Mouse (Mus musculus): ENCODE measurements around the gene Mydgf. TPM values are rescaled to one million over a fixed set of nuclear protein-coding genes. Genes with fewer than 3 reads are reported as not detected.
A peak's percentile ranks its signal among the peaks of the same experiment; 100 is the strongest.

Mydgf gene
- total RNA-seq, 2 experiments from 2014 or later = 16.9 to 17.6 TPM

DNA sequence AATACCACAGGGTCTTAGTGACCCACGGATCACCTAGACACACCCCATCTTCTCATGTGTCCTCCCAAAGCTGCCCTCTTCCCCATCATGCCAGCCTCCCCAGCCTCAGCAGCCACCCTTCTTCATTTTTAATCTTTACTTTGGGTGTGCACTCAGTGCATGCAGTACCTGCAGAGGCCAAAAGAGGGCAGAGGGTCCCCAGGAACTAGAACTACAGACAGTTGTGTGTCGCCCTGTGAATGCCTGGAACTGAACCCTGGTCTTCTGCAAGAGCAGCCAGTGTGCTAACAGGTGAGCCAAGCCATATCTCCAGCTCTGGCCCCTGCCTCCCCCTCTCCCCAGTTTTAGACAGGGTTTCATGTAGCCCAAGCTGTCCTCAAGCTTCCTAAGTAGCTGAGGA is 13.1 kb upstream of the Mydgf start:
- intact Hi-C loops (cut with DNase I) = no loop called here
- no peak for DNase-seq

- intact Hi-C loops (cut with DNase I) = no loop called here
- DNase-seq = no peak
Measured at GRCm38 (mm10) chr17:56194765-56195164, 11.0 kb upstream of the Mydgf start.

GRCm38 (mm10) chr17:56194357-56194756 is 10.6 kb upstream of the Mydgf start:
- no peak for DNase-seq
- intact Hi-C loops (cut with DNase I) = no loop called here

GRCm38 (mm10) chr17:56191266-56191665 is 7.5 kb upstream of the Mydgf start:
- intact Hi-C loops (cut with DNase I) = no loop called here
- DNase-seq = no peak

GRCm38 (mm10) chr17:56185281-56186141 is 1.8 kb upstream of the Mydgf start:
- DNase-seq = peak; percentile 51 to 52
- intact Hi-C loops (cut with DNase I) = no loop called here

GRCm38 (mm10) chr17:56182975-56183657 is 604 bp downstream of the Mydgf start:
- no peak for DNase-seq

DNA sequence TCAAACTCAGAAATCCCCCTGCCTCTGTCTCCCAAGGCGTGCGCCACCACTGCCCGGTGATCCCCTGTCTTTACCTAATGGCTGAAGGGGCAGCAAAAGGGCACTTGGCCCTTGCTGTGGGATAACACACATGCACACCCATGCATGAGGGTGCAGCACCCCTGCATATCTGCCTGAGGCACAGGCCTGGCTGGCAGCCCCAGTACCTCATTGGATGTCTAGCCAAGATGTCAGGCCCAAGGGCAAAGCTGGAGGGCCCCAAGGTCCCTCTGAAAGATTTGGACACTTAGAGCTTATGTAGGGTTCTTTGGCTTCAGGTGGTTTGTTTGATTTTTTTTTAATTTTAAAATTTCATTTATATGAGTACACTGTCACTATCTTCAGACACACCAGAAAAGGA is 8.3 kb downstream of the Mydgf start:
- intact Hi-C loops (cut with DNase I) = no loop called here
- no peak for DNase-seq

More at GRCm38 (mm10) chr17:56182975-56183657, 604 bp downstream of the Mydgf start:
- intact Hi-C loops (cut with DNase I) = no loop called here

GRCm38 (mm10) chr17:56173401-56174046 is 10.2 kb downstream of the Mydgf start:
- no peak for DNase-seq
- intact Hi-C loops (cut with DNase I) = no loop called here

DNA sequence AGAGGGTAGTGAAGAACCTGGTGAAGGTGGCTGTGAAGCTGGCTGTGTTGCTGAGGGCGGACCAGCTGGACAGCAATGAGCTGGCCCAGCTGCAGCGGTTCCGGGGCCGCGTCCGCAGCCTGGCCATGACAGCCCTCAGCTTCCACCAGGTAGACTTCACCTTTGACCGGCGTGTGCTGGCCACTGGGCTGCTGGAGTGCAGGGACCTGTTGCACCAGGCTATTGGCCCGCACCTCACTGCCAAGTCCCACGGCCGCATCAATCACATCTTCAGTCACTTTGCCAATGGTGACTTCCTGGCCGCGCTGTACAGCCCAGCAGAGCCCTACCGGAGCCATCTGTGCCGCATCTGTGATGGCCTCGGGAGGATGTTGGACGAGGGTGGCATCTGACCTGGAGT is 11.8 kb downstream of the Mydgf start:
- no peak for DNase-seq
- intact Hi-C loops (cut with DNase I) = no loop called here

GRCm38 (mm10) chr17:56171456-56171855 is 12.3 kb downstream of the Mydgf start:
- no peak for DNase-seq
- intact Hi-C loops (cut with DNase I) = no loop called here

DNA sequence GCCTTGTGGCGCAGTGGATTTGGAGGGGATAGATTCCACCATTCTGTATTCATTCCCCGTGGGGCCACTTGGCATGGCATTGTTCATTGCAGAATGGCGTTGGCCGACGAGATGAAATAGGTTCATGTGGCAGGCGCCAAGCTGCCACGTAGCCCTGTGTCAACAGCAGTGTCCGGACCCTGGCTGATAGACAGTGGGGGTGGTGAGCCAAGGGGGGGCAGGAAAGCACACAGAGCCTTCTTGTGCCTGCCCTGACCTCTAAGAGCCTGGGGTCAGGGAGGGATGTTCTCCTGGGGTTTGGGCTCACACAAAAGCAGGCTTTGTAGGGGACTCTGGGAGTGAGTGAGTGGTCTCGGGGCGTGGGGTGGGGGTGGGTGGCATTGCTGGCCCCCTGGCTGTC is 13.1 kb downstream of the Mydgf start:
- intact Hi-C loops (cut with DNase I) = no loop called here
- no peak for DNase-seq

DNA sequence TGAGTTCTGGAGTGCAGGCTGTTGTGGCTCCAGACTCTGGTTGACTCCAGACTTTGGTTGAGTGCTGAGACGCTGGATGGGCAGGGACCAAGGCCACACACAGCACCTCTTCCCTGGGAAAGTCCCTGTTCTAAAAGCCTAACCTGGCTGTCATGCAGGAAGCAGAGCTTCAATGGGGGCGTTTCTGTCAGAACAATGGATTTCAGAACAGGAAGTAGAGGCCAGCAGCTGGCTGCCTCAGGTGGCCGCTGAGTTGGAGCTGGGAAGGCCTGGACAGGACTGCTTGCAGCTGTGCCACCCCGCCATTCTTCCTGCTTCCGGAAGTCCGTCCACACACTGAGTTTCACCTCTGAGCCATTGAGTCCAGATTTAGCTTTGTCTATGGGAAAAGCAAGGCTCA is 13.9 kb downstream of the Mydgf start:
- intact Hi-C loops (cut with DNase I) = no loop called here
- DNase-seq = no peak

DNA sequence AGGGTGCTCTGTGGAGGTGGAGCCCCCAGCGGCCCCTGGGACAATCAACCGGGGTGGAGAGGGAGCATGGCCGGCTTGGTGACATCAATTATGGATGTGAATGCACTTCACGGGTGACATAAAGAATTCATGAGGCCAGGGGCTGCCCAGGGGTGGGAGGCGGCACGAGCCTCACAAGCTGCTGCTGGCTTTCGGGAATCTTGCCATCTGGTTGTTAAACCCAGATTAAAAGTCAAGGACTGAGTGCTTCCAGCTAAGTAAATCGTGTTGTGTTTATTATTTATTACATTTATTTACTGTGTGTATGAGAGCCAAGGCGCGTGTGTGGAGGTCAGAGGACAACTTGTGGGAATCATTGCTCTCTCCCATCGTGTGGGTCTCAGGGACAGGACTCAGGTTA is 18.0 kb downstream of the Mydgf start:
- DNase-seq = no peak
- intact Hi-C loops (cut with DNase I) = no loop called here

DNA sequence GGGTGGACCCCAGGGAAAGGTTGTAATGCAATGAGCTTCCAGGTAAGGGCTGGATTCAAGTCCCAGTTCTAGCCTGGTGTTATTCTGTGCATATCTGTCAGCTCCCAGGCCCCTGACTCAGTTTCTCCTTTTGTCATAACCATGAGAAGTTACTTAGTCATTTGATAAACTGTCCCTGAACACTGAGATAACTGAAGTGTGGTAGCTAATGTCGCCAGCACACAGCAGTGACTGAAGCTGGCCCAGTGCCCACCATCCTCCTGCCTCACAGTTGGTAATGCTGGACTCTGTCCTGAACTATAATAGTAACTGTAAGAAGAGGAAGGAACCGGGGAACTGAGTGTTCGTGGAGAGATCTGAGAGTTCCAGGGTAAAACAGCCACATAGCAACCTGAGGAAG is 19.2 kb downstream of the Mydgf start:
- no peak for DNase-seq
- intact Hi-C loops (cut with DNase I) = no loop called here

DNA sequence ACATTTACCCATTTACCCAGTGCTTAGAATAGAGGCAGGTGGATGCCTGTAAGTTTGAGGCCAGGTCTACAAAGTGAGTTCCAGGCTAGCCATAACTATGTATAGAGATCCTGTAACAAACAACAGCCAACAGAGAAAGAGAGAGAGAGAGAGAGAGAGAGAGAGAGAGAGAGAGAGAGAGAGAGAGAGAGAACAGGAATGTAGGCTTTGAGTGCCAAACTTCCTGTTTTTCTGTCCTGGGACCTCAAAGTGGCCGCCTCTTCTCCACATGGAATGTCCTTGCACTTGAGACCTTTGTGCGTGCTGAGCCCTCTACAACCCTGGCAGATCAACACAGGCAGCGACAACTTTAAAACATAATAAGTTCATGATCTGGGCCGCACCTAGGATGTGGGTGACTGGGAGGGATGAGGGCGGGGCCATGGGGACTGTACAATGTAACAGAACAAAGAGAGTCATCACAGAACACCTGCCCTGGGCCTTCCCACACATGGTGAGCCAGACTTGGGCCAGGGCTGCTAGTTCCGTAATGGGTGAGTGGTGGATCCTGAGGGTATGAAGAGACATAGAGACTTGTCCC is 20.1 kb downstream of the Mydgf start:
- intact Hi-C loops (cut with DNase I) = no loop called here
- DNase-seq = no peak

- DNase-seq = peak; percentile 88 to 93
- intact Hi-C loops (cut with DNase I) = no loop called here
Measured at GRCm38 (mm10) chr17:56162231-56162774, 21.4 kb downstream of the Mydgf start, which contains the start of gene Tnfaip8l1. Gene Tnfaip8l1, plus strand, starts transcription at chr17:56162477.

DNA sequence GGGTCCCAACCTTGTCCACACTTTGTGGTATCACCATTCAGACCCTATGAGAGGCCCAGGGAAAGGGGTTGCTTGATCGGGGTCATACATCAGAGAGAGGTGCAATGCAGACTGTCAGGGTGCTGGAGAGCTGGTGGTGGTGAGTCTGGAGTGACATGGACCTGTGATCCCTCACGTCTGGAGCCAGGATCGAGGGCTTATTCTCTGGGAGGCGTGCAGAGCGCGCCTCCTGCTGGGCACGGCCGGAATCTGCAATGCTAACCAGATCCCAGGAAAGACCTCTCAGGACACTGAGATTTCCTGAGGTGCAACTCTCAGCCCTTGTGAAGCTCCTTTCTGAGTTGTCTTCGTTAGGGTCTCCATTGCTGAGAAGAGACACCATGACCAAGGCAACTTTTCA is 24.0 kb downstream of the Mydgf start:
- peak; percentile 53 to 64 for DNase-seq

DNA sequence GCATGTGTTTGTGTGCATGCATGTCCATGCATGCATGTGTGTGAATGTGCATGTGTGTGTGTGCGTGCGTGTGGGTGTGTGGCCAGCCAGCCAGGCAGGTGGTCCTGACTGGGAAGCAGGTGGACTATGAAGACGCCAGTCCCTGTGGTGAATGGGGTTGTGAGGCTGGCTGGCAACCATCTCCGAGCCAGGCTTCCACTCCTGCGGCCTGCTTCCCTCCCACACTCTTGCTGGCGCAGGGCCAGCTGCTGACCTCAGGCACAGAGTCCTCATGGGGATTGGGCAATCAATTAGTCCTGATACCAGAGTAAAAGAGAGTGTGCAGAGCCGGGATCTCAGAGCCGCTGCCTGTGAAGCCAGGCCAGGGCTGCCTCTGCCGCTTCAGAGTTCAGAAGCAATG is 30.1 kb downstream of the Mydgf start:
- intact Hi-C loops (cut with DNase I) = no loop called here
- peak; percentile 58 to 68 for DNase-seq

More for the DNA sequence above, 24.0 kb downstream of the Mydgf start:
- intact Hi-C loops (cut with DNase I) = loop anchor here (2.0 kb wide), 2 partner anchors 19 to 27 kb away; partner anchors contain the start of gene Sema6b

DNA sequence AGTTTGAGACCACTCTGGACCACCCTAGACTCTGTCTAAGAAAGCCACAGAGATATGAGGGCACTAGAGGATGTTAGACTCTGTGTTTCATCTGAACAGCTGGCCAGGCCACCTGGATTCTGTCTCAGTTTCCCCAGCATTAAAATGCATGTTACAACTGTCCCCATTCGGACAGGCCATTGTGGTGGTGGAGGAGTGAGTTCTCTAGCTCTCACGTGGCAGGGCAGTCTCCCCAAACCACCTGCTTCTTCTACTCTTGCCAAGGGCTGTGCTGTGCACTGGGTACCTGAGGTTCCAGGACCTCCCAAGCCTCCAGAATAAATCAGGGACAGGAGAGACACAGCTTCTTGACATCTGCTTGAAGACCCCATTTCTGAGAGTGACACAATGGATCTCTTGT is 33.8 kb downstream of the Mydgf start:
- intact Hi-C loops (cut with DNase I) = no loop called here
- DNase-seq = no peak

GRCm38 (mm10) chr17:56148790-56149618 is 34.7 kb downstream of the Mydgf start:
- intact Hi-C loops (cut with DNase I) = no loop called here
- DNase-seq = no peak

All from gastrocnemius, postnatal 36 days (tissue).